Mouse (Mus musculus) gastrocnemius, adult 18-20 months (tissue): ENCODE results near the gene 4930467E23Rik. TPM values are rescaled to one million over a fixed set of nuclear protein-coding genes. Genes with fewer than 3 reads are reported as not detected.
"Not testable (repeated sequence)": the region's sequence is repeated elsewhere in the genome, so short reads cannot be mapped to it uniquely, and the experiment has no call there.

ENCODE experiments used
- DNase-seq: peaks from one replicate; pipeline ENCODE4 v3.0.0; 2021; ENCODE audit warnings: low spot score
- long read RNA-seq, 2 experiments: library from polyadenylated mRNA; stranded (forward); transcript quantifications; one replicate each; pipeline ENCODE4 v2.0.0; 2021
- total RNA-seq, 2 experiments: library from RNA; stranded (reverse); gene quantifications; 2 replicates each; pipeline ENCODE4 v1.2.3; 2021

4930467E23Rik gene
- not detected for total RNA-seq
- long read RNA-seq, experiment 1: 0 reads
- long read RNA-seq, experiment 2: 0 reads

- DNase-seq: not testable (repeated sequence)
Measured at GRCm38 (mm10) chr8:19729276-19729675, at the start of gene 4930467E23Rik. TSS of gene 4930467E23Rik (plus strand) at chr8:19729576.

- not testable (repeated sequence) for DNase-seq
Measured at GRCm38 (mm10) chr8:19682311-19682710, 47.1 kb upstream of the 4930467E23Rik start.

DNA sequence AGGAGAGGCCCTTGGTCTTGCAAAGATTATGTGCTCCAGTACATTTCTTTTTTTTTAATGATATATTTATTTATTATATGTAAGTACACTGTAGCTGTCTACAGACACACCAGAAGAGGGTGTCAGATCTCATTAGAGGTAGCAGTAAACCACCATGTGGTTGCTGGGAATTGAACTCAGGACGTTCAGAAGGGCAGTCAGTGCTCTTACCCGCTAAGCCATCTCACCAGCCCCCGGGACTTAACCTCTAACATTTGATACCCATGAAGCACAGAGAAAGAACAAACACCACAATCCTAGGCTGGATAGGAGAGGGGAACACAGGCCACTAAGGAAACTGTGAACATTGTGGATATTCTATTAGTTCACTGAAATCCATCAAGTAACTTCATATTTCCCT lies 43.9 kb upstream of the 4930467E23Rik start:
- DNase-seq: not testable (repeated sequence)

DNA sequence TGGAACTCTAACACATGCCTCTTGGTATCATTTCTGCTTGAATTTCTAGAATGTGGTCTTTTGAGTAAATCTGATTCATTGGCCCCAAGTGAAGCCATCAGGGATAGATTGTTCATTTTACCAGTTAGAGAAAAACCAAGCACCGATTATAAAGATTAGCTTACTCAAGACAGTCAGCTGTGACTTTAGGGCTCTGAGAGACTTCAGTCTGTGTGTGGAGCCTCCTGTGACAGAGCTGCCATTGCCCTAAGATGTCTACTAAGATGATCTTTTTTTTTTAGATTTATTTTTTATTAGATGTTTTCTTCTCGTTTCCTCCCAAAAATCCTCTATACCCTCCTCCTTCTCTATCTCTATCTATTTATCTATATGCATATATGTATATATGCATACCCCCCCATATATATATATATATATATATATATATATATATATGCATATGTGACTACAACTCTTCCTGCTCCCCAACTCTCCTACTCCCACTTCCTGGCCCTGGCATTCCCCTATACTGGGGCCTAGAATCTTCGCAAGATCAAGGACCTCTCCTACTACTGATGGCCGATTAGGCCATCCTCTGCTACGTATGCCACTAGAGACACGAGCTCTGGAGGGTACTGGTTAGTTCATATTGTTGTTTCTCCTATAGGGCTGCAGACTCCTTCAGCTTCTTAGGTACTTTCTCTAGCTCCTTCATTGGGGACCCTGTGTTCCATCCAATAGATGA lies 40.4 kb upstream of the 4930467E23Rik start:
- not testable (repeated sequence) for DNase-seq

- DNase-seq: not testable (repeated sequence)
Measured at GRCm38 (mm10) chr8:19689745-19690144, 39.6 kb upstream of the 4930467E23Rik start.

- DNase-seq: not testable (repeated sequence)
Measured at GRCm38 (mm10) chr8:19691421-19691820, 38.0 kb upstream of the 4930467E23Rik start.

DNA sequence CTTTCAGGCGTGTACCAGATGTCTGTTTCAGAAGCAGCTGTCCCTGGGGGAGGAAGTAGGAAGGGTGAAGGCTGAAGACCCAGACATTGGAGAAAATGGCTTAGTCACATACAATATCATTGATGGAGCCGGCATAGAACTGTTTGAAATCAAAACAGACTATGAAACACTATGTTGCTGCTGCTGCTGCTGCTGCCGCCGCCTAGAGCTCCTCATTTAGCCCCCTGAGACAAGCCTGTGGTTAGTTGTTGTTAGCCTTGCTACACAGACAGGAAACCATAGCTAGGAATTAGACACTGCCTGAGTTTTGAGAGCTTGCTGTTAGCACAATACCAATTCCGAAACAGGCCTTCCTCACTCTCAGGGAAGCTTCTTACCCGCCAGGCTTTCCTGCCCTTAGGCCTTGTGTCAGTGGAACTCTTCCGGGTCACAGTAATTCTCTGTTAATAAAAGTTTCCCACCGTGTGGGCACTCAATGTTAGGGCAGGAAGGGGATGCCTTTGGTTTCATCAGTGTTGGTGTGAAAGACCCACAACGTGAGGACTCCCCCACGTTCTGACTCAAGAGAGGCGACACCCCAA lies 31.8 kb upstream of the 4930467E23Rik start:
- DNase-seq: not testable (repeated sequence)

DNA sequence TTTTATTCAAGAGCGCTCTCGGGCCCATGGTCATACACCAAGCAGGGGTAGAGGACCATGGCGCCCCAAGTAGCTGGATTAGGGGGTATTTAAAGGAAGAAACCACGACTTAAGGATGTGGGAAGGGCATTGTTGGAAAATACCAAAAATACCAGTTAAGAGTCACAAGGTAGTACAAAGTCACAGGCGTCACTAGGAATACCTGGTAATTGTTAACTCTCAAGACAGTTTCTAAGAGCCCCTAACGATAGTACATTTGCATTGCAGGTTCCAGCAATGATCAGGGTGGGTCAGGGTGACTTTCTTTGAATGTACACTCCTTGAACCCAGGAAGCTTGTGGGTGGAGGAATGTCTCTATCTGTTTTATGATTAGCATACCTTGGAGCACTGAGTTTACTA lies 31.3 kb upstream of the 4930467E23Rik start:
- DNase-seq: not testable (repeated sequence)

GRCm38 (mm10) chr8:19698722-19699121 lies 30.7 kb upstream of the 4930467E23Rik start:
- peak; percentile 65 for DNase-seq

DNA sequence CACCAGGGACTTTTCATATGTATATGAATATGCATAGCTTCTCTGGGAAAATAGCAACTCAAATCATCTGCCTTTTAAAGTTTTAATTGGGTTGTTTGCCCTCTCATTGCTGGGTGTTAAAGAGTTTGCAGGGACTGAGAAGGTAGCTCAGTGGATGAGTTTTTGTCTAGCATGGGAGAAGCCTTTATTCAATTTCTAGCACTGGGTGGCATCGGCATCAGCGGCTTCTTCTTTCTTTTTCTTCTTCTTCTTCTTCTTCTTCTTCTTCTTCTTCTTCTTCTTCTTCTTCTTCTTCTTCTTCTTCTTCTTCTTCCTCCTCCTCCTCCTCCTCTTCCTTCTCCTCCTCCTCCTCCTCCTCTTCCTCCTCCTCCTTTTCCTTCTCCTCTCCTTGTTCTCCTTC lies 28.1 kb upstream of the 4930467E23Rik start:
- not testable (repeated sequence) for DNase-seq

- DNase-seq: not testable (repeated sequence)
Measured at GRCm38 (mm10) chr8:19702276-19702675, 27.1 kb upstream of the 4930467E23Rik start.

DNA sequence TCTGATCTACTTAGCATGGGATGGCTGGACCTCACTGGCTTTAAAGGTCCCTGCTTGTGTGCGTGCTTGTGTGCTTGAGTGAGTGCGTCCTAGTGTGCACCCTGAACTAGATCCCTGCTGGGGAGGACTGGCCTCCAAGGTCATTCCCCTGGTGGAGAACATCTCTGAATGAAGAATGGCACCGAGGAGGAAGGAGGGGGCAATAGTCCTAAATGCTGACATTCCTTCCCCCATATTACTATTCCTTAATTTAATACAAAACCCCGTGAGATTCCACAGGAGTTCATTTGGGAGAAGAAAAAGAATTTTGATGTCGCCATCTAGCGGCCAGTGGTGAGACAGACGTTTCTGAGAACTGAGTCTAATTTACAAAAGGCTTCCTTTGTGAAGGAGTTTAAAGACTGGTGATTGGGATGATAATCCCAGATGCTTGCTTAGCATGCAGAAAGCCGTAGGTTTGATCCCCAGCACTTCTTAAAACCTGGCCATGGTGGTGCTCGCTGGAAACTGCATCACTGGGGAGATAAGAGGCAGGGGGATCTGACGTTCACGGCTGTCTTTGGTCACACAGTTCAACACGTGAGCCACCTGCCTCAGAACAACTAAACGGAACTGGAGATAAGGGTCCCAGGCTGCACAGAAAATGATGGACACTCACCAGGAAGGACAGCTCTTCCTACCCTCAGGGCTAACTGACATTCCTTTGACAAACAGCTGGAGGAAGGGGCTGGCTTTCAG lies 26.2 kb upstream of the 4930467E23Rik start:
- DNase-seq: peak; percentile 76

- not testable (repeated sequence) for DNase-seq
Measured at GRCm38 (mm10) chr8:19703906-19704305, 25.5 kb upstream of the 4930467E23Rik start.

DNA sequence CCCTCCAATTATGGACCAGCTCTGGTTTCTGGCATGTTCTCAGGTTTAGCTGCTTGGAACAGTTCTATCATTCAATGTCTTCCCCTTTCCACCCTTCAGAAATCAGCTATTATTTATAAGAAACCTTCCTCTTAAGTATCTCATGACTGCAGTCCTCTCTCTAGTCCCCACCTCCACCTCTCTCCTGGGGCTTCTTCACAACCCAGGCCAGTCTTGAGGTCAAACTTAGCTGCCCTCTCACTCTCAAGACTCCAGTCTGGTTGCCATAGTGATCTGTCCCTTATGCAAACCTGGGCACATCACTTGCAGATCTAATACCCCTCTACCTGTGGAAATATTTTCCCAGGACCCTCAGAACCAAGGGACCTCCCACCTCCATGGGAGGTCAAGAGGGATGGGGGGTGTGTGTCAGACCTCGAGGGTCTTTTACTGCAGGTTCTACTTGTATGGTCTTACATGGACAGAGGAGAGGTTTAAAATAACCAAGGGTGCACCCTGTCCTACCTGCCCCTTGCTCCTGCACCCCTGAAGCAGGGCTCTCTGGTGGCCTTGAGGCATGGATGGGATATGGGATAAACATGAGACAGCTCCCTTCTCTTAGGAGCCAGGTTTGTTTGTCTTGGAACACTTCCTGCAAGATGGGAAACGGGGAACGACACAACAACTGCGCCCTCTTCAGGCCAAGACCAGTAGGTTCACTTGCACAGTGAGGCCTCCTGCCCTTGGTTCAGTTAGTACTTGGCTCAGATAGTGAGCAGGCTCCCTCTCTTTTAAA lies 24.7 kb upstream of the 4930467E23Rik start:
- peak; percentile 53 for DNase-seq

- DNase-seq: not testable (repeated sequence)
Measured at GRCm38 (mm10) chr8:19705216-19705600, 24.2 kb upstream of the 4930467E23Rik start.

DNA sequence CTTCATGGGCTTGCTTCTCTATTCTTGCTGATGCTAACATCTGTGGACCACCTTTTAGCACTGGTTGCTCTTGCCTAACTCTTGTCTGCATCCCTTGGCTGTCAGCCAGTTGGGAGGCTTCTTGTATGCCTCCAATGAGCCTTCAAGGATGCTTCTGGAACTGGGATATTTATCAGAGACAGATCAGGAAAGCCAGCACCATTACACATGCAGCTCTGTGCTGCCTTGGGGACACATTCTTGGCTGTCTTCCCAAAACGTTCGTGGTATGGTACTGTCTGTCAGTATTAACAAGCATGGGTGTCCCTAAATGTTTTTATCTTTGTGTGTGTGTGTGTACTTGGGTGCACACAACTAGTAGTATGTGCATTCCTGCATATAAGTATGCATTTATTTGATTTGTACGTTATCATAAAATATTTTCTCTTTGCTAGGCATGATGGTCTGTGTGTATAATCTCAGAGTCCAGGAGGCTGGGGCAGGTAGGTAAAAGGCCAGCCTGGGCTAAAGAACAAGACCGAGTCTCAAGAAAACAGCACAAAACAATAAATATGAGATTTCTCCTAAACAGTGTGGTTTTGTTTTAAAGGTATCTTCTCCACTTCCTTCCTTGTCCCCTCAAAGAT lies 23.2 kb upstream of the 4930467E23Rik start:
- DNase-seq: not testable (repeated sequence)

GRCm38 (mm10) chr8:19706918-19707760 lies 22.2 kb upstream of the 4930467E23Rik start:
- DNase-seq: peak; percentile 77

DNA sequence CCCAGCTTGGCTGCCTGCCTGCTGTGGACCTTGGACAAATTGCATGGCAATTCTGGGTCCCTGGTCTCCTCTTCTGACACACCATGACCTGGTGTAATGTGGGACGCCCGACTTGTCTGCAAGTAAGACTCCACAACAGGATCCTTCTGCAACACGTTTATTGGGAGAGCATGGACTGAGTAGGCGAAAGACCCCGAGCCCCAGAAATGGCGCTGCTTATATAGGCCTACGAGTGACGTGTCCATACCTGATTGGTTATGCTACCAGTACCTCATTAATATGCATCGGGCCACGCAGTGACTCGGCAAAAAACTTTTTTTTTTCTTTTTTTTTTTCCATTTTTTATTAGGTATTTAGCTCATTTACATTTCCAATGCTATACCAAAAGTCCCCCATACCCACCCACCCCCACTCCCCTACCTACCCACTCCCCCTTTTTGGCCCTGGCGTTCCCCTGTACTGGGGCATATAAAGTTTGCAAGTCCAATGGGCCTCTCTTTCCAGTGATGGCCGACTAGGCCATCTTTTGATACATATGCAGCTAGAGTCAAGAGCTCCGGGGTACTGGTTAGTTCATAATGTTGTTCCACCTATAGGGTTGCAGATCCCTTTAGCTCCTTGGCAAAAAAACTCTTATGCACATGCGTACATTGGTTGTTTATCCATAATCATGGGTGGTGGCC lies 21.5 kb upstream of the 4930467E23Rik start:
- not testable (repeated sequence) for DNase-seq

GRCm38 (mm10) chr8:19708976-19709375 lies 20.4 kb upstream of the 4930467E23Rik start:
- DNase-seq: not testable (repeated sequence)
